Mouse (Mus musculus): ENCODE measurements around the gene Slc9a3r1.

The Slc9a3r1 gene

GRCm38 (mm10) chr11:115162832-115163480 is at the start of gene Slc9a3r1:
Gene Slc9a3r1 (plus strand): TSS chr11:115163341.
- peak; percentile 100 for DNase-seq (ENCODE audit: low read depth, low spot score)

- DNase-seq (ENCODE audit: low read depth, low spot score), result no peak
These were observed 43.7 kb upstream of the Slc9a3r1 start for GRCm38 (mm10) chr11:115119409-115119808.

DNA sequence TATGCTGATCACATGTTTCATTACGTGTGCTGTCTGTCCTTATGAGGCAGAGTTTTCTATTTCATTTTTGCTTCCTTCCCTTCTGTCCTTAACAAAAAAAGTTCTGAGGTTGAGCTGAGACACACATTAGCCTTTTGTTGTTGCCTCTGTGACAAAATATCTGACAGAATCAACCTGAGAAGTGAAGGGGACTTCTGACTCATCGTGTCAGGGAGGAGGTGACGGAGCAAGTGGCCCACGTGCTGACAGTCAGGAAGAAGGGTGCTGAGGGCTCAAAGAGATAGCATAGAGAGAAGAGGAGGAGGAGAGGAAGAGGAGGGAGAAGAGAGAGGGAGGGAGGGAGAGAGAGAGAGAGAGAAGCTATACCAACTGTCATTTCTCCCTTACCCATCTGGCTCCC is 34.7 kb upstream of the Slc9a3r1 start:
- peak; percentile 63 for DNase-seq (ENCODE audit: low read depth, low spot score)

GRCm38 (mm10) chr11:115129508-115130126 is 33.5 kb upstream of the Slc9a3r1 start:
- DNase-seq (ENCODE audit: low read depth, low spot score), result no peak

DNA sequence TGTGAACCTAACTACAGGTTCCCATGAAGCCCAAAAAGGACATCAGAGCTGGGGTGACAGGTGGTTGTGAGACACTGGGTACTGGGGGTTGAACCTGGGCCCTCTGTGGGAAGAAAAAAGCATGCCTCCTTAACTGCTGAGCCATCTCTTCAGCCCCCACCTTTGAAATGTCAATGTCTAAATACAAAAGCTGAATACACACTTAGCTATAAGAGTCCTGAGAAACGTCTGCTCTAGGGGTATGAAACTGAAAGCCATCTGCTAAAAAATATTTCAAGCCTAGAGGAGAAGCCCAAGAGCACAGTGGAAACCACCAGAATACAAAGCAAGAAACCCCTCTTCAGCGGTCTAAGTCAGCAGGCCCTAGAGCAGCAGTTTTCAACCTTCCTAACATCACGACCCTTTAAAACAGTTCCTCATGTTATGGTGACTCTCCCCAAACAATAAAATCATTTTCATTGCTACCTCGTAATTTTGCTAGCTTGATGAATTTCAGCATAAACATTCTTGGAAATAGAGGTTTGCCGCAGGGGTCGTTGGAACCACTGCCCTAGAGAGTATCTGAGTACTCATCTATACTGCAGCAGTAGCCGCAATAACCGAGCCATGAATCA is 31.3 kb upstream of the Slc9a3r1 start:
- DNase-seq (ENCODE audit: low read depth, low spot score), result peak; percentile 18

DNA sequence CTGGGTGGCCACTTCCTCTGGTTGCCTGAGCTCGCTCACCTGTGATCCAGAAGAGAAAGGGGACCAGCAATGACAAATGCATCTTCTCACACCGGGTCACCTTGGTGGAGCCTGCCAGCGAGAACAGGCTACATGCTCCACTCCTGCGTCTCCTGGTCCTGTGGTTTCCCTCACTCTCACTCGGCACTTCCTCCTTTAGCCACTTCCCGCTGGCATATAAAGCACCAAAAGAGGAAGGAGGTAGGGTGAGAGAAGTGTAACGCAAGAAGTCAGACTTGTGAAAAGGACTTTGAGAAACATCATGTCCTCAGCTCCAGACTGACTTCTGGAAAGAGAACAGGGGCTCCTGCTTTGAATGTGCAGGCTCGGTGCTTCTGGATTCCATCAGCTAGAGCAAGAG is 29.3 kb upstream of the Slc9a3r1 start, which contains the start of gene Cd300lf:
Cd300lf (minus strand) TSS at position 193 of the 400 bp plus-strand sequence.
- DNase-seq (ENCODE audit: low read depth, low spot score), result peak; percentile 32

- peak; percentile 44 for DNase-seq (ENCODE audit: low read depth, low spot score)
These were observed 24.4 kb upstream of the Slc9a3r1 start for GRCm38 (mm10) chr11:115138597-115139262.

GRCm38 (mm10) chr11:115141970-115142369 is 21.2 kb upstream of the Slc9a3r1 start:
- DNase-seq (ENCODE audit: low read depth, low spot score), result no peak

DNA sequence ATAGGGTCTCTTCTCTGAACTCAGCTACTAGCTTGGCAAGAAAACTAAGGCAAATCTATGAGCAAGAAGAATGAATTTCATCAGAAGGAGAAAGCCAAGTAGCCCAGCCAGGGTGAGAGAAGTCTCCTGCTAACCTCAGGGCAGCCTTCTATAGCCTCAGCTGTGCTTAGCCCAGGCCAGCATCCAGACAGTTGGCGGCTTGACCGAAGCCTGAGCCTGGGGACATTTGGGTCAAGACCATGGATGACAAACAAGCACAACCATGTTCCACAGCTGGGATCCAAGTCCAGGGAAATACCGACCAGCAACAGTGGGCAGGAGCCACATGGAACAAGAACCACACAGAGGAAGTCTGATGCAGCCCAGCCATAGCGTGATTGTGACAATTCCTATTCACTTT is 15.3 kb upstream of the Slc9a3r1 start:
- no peak for DNase-seq (ENCODE audit: low read depth, low spot score)

- peak; percentile 47 for DNase-seq (ENCODE audit: low read depth, low spot score)
These were observed 12.3 kb upstream of the Slc9a3r1 start for GRCm38 (mm10) chr11:115150741-115151254.

DNA sequence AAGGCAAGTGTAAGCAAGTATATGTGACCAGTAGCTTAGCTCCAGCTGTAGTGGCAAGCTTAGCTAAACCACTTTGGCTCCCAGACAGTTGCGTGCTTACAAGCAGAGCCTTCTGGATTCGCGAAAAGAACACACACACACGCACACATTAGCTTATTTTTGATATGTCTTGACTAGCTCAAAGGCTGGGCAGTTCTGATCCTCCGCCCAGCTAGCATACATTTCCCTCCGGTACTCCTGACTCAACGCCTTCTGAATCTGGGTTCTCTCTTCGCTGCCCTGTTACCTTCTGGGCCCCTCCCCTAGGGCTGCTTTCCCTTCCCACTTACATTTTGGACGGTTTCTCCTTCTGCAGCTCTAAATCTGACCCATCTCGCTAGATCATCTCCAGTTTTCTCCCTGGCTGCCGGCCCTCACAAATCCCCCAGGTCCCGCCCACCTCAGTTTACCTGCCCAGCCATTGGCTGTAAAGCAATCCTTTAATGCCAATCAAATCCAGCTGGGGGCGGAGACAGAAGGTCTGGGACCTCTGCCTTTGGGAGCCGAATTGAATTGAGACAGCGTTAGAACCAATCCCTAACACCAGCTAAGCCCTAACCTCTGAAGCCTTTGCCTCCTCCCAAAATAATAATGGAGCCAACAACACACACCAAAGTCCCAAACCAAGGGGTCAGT is 11.2 kb upstream of the Slc9a3r1 start:
- DNase-seq (ENCODE audit: low read depth, low spot score), result peak; percentile 49

- DNase-seq (ENCODE audit: low read depth, low spot score), result peak; percentile 34
These were observed 10.1 kb upstream of the Slc9a3r1 start for GRCm38 (mm10) chr11:115153088-115153487.

DNA sequence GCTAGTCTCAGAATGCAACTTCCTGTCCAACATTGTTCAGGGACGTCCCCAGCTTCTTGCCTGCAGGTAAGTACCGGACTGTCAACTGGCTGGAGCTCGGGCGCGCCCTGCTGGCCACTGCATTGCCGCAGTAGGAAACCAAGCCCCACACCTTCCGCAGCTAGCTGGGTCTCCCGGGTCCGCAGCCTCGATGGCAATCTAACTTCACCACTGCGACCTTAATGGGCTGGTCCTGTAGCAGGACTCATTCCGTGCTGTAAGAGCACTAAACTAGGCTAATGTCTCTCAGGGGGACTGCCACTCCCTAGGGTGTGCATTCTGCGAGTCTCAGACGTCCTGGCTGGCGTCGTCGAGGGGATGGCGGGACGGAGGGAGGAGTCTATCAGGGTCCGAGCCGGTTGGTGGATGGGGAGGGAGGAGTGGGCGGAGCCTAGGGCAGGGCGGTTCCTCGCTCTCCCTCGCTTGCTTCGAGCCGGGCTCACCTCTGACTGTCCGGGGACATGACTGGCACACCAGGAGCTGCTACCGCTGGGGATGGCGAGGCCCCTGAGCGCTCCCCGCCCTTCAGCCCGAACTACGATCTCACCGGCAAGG is 9.3 kb upstream of the Slc9a3r1 start:
- DNase-seq (ENCODE audit: low read depth, low spot score), result peak; percentile 97

DNA sequence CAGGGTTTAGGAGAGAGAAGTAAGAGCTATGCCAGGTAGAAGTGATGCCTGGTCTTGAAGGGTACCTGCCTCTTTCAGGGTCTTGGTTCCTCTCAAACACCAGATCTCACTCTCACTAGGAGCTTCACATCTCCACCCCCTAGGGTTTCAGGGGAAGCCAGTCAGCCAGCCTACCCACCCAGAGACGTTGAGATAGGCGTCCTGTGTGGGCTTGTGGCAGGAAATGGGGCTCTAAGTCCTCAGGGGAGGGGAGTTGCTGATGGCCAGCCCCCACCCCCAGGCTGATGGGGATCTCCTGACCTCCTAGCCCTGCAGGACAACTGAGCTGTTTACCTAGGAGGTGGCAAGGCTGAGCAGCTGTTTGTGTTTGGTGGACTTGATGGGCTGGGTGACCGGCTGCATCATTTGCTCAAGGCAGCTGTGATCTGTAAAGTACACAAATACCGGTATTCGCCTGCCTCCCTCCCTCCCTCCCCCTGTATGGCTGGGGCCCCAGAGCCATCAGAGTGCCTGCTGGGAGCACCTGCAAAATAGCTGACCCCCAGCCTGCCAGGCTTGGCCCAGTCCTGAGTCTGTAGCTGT is 8.0 kb upstream of the Slc9a3r1 start:
- DNase-seq (ENCODE audit: low read depth, low spot score), result peak; percentile 63

DNA sequence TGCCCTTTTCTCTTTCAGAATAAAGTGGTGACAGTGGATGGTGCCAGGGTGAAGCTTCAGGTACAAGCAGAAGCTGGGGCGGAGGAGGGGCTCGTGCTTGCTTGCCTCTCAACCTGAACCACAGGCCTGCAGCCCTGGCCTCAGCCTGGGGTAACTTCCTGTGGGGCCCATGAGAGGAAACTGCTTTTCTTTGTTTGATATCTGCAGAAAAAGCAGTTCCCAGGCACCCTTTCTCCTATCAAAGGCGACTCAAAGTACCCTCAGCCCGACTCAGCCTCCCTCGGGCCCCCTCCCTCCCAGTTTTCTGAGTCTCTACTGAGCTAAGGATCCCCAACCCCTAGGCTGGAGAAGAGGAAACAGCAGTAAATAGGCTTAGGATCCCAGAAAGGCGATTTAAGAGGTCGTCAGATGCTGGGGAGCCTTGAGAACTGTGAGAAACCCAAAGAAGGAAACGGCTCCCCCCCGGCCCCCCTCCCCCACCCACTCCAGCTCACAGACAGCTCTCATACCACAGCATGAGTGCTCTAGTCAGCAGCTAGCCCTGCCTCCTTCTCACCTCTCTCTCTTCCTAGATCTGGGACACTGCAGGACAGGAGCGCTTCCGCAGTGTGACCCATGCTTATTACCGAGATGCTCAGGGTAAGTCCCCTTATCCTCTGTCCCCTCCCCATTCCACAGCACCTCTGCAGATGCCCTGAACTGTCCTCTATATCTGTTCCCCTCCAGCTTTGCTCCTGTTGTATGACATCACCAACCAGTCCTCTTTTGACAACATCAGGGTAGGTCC is 5.0 kb upstream of the Slc9a3r1 start:
- DNase-seq (ENCODE audit: low read depth, low spot score), result peak; percentile 84

DNA sequence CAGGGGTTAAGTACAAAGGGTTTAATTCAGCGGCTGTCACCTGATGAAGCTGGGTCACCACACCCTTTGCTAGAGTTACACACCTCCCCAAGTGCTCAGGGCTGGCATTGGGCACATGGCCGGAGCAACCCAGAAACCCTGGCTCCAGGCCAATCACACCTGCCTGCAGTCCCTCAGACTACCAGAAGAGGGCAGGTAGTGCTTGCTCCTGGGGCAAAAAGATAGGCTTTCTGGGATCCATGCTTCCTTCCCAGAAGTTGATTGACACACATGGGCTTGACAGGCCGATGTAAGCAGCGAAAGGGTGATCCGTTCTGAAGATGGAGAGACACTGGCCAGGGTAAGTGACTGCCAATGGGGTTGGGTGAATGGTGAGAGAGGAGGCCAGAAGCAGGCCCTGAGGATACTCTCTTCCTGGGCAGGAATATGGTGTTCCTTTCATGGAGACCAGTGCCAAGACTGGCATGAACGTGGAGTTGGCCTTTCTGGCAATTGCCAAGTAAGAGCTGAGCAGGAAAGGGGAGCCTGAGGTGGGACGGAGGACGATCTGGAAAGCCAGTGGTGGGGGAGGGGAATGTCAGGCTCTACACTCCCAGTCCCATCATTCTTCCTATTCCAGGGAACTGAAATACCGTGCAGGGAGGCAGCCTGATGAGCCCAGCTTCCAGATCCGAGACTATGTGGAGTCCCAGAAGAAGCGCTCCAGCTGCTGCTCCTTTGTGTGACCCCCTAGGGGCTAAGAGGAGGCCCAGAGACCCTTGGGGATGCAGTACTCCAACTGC is 2.9 kb upstream of the Slc9a3r1 start:
- DNase-seq (ENCODE audit: low read depth, low spot score), result peak; percentile 77

DNA sequence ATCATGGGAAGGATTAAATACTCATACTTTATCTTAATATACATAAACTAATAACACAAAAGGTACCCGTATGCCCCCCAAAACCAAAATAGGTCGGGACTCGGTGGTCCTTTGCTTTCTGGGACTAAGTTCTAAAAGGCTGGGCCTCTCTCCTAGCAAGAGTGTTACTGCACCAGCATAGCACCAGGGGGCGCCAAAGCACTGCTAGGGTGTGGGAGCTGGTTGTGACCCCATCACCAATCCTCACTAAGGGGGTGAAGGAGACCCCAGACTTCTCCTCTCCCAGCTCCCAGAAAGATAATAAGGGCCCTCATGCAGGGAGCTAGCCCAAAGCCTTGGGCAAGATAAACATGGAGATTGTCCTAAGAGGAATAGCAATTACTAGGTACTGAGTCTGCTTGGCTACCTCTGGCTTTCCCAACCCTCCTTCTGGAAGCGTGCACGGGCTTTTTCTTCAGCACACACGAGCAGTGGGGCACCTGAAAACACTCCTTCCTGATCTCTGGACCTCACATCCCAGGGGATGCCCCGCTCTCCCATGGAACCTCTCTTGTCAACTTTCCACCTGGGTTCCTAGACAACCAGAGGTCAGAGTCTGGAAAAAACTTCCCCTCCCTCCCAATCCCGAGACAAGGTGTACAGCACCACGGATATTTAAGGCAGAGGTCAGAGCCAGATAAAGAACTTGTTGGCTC is 2.1 kb upstream of the Slc9a3r1 start:
- DNase-seq (ENCODE audit: low read depth, low spot score), result peak; percentile 88

GRCm38 (mm10) chr11:115161578-115162204 is 1.4 kb upstream of the Slc9a3r1 start:
- DNase-seq (ENCODE audit: low read depth, low spot score), result peak; percentile 64

Measured in CD4-positive, CD25-positive, alpha-beta regulatory T cell, adult 2 months (primary cell).